Mouse (Mus musculus) hindbrain, postnatal 0 days (tissue): ENCODE data around the gene Zfp599. TPM values are rescaled to one million over a fixed set of nuclear protein-coding genes. Genes with fewer than 3 reads are reported as not detected.

ENCODE experiments used
- ATAC-seq: fragments of 200-750 bp; cut with Nextera tagmentation; 2 replicates; pipeline ENCODE4 v1.8.0; 2017; ENCODE audit warnings: mild to moderate bottlenecking, moderate TSS enrichment, moderate library complexity
- DNase-seq: peaks from one replicate; pipeline ENCODE4 v3.0.0-alpha.2; 2015; ENCODE audit warnings: low spot score
- H3K27ac ChIP-seq: fragments of 300-500 bp; sonication (generic); 2 replicates; pipeline ENCODE4 v1.5.1; 2014; ENCODE audit warnings: mild to moderate bottlenecking
- H3K27me3 ChIP-seq: fragments of 300-500 bp; sonication (generic); 2 replicates; pipeline ENCODE4 v1.6.1; 2014; ENCODE audit warnings: low read length, mixed read lengths; ENCODE audit not compliant: insufficient read depth
- H3K36me3 ChIP-seq: fragments of 300-500 bp; sonication (generic); 2 replicates; pipeline ENCODE4 v1.6.1; 2014; ENCODE audit warnings: low read length, mixed read lengths; ENCODE audit not compliant: insufficient read depth
- H3K4me1 ChIP-seq: fragments of 300-500 bp; sonication (generic); 2 replicates; pipeline ENCODE4 v1.6.1; 2014; ENCODE audit warnings: antibody characterized with exemption, low read length, mixed read lengths; ENCODE audit not compliant: insufficient read depth
- H3K4me2 ChIP-seq: fragments of 300-500 bp; sonication (generic); 2 replicates; pipeline ENCODE4 v1.6.1; 2014; ENCODE audit warnings: low read depth, mild to moderate bottlenecking, low read length, moderate library complexity, mixed read lengths
- H3K4me3 ChIP-seq: fragments of 300-500 bp; sonication (generic); 2 replicates; pipeline ENCODE4 v1.5.1; 2014; ENCODE audit warnings: low read length
- H3K9ac ChIP-seq: fragments of 300-500 bp; sonication (generic); replicated peaks from 2 replicates; pipeline ENCODE4 v1.6.1; 2014; ENCODE audit warnings: mild to moderate bottlenecking, low read length, moderate library complexity, mixed read lengths
- H3K9me3 ChIP-seq: fragments of 300-500 bp; sonication (generic); 2 replicates; pipeline ENCODE4 v1.6.1; 2016; ENCODE audit warnings: low read length, mixed read lengths
- CTCF ChIP-seq: IDR thresholded peaks from 2 replicates; pipeline ENCODE4 v1.5.1; 2016; ENCODE audit warnings: antibody characterized with exemption, control low read depth, low read depth
- WGBS: fragments of 180-500 bp; shearing (Covaris S2); extraction: QIAGEN DNeasy Blood & Tissue Kit; methylation state at CpG from one replicate; pipeline ENCODE4 v1.1.7; 2014; 5-methylcytosine and 5-hydroxymethylcytosine counted together
- polyA plus RNA-seq: library from polyadenylated mRNA; unstranded; fragments of >200 nt; fragmentation: Nextera tagmentation; extraction: Ambion mirVana; gene quantifications from 2 replicates; pipeline ENCODE4 v1.2.1, GENCODE M21; 2015
- total RNA-seq: library from RNA; depleted of rRNA; stranded (reverse); fragments of >200 nt; gene quantifications from 2 replicates; pipeline ENCODE4 v1.2.3, GENCODE M21; 2014

Zfp599 gene
- total and polyA plus RNA-seq, 2 experiments from 2014 or later = 3.0 to 4.8 TPM

DNA sequence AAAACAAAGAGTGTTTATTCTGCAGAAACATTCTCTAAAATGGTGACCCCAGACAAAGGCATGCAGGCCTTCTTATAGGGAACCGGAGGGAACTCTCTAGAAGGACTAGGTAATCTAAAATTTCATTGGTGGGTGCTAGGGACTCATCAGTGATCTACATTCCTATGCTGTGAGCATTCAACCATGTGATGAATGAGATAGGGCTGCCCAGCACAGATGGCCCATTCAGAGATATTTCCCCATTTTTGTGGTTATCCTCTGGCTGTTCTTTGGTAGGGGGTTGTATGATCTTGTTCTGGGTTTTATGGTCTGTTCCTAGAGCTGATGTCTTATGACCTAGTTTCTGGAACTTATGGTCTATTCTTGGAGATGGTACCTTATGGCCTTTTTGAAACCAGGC is 9.2 kb upstream of the Zfp599 start:
- Histone ChIP-seq H3K27me3 (no peaks in the 10 kb centered on the region), H3K27ac (no peak overlapping the region), H3K4me3 (no peak overlapping the region), H3K4me1 (no peaks in the 10 kb centered on the region), H3K36me3 (no peaks in the 10 kb centered on the region), H3K9ac (no peak overlapping the region), H3K9me3 (no peaks in the 10 kb centered on the region), H3K4me2 (no peak overlapping the region)
- WGBS = 89% methylated on average over 1 of the region's 1 CpGs
- no peak for TF ChIP-seq CTCF
- DNase-seq = no peak
- ATAC-seq = no peak

DNA sequence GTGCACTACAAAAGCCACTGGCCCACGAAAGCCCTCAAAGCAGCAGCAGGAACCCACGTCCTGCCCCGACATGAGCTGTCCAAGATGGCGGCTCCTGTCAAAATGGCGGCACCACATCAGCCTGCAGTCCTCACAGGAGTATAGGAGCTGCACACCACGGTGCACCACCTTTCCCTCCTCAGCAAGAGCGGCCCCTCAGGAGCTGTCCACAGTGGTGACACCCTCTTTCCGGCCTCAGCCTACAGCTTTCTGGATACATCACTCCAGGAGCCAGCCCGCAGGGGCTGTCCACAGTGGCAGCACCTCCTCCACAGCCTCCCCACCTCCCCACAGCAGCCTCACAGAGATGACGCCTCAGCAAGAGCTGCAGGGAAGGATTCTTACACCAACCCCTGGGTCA is 2.9 kb upstream of the Zfp599 start:
- no peak for TF ChIP-seq CTCF
- Histone ChIP-seq H3K27ac (no peak overlapping the region), H3K27me3 (no peaks in the 10 kb centered on the region), H3K4me1 (no peaks in the 10 kb centered on the region), H3K9me3 (no peaks in the 10 kb centered on the region), H3K4me2 (no peak overlapping the region), H3K4me3 (no peak overlapping the region), H3K9ac (no peak overlapping the region), H3K36me3 (no peaks in the 10 kb centered on the region)
- no peak for ATAC-seq
- 91% methylated on average over 10 of the region's 10 CpGs for WGBS
- no peak for DNase-seq

DNA sequence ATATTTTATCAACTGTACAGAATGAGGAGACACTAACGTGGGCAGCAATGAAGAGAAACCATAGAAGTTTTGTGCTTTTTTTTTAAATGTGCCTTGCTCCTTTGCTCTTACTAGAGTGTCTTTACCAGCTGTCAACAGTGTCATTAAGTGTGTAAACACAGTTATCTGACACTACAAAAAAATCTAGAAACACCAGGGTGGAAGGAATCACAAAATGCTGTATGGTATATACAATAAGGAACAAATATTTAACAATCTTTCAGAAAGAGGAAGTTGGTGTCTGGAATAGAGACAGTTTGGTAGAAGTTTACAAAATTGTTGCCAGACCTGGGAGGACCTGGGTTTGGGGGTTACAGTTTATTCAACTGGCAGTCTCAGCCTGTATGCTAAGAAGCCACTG is 1.9 kb upstream of the Zfp599 start:
- no peak overlapping the region for H3K4me3 ChIP-seq
- no peak for DNase-seq
- no peak for ATAC-seq
- H3K4me2 ChIP-seq = no peak overlapping the region
- 98% methylated on average over 1 of the region's 1 CpGs for WGBS
- no peaks in the 10 kb centered on the region for H3K9me3 ChIP-seq
- H3K27me3 ChIP-seq = no peaks in the 10 kb centered on the region
- no peak overlapping the region for H3K27ac ChIP-seq
- no peaks in the 10 kb centered on the region for H3K36me3 ChIP-seq
- no peak overlapping the region for H3K9ac ChIP-seq
- H3K4me1 ChIP-seq = no peaks in the 10 kb centered on the region
- TF ChIP-seq CTCF = no peak

DNA sequence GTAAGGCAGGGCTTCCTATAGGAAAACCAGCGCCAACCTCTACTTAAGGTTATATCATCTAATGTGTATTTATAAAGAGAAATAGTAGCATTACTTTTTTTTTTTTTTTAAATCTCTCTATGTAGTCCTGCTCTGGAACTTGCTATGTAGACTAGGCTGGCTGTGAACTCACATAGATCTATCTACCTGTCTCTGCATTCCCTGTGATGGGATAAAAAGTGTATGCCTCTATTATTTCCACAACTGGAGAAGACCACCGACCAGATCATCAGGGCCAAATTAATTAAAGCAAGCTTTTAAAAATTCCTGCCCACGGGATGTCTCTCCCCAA is 362 bp upstream of the Zfp599 start:
- peaks cover 3% of the 10 kb centered on the region; the same call in 1 of the 2 replicates for H3K9me3 ChIP-seq
- H3K4me2 ChIP-seq = peak overlapping the region; percentile 74
- H3K4me3 ChIP-seq = peak overlapping the region; percentile 60
- H3K4me1 ChIP-seq = no peaks in the 10 kb centered on the region
- no peaks in the 10 kb centered on the region for H3K27me3 ChIP-seq
- H3K27ac ChIP-seq = no peak overlapping the region
- no peak for ATAC-seq
- DNase-seq = no peak
- WGBS = 23% methylated on average over 3 of the region's 3 CpGs
- TF ChIP-seq CTCF = no peak
- no peaks in the 10 kb centered on the region for H3K36me3 ChIP-seq
- H3K9ac ChIP-seq = peak overlapping the region; percentile 67; the same call in 1 of the 2 replicates

DNA sequence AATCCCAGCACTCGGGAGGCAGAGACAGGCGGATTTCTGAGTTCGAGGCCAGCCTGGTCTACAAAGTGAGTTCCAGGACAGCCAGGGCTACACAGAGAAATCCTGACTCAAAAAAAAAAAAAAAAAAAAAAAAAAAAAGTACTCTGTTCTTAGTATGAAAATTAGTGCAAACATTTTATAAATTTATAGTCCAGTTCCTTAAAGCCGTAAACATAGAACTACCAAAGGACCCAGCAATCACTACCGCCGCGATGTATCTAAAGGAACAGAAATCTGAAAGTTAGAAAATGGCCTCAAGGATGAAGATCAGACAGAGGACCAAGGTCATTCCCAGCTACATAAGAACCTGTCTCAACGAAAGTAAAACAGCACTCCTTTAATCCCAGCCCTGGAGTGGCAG is 911 bp downstream of the Zfp599 start:
- Histone ChIP-seq H3K4me3 (peak overlapping the region; percentile 60), H3K36me3 (no peaks in the 10 kb centered on the region), H3K4me1 (no peaks in the 10 kb centered on the region), H3K27ac (0 out of 2 replicates have a peak overlapping the region, but pooled peaks have one; percentile 32), H3K27me3 (no peaks in the 10 kb centered on the region), H3K9me3 (peaks cover 4% of the 10 kb centered on the region; the same call in 1 of the 2 replicates), H3K4me2 (peak overlapping the region; percentile 74), H3K9ac (peak overlapping the region; percentile 67; the same call in 1 of the 2 replicates)
- DNase-seq (no peak), ATAC-seq (no peak)
- no peak for TF ChIP-seq CTCF
- 80% methylated on average over 8 of the region's 8 CpGs for WGBS

DNA sequence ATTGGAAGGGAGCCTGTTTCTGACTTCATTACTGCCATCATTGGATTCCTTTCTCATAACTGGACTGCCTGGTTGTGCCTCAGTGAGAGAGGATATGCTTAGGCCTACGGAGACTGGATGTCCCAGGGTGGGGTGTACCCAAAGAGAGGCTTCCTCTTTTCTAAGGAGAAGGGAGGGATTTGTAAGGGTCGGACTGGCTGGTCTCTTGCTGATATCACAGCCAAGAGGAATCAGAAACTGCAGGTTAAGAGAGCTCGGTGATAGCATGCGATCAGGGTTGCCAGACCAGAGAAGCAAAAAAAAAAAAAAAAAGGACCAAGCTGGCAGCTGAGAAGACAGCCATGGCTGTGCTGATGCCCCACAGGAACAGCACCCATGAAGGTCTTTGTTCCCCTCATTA is 3.1 kb downstream of the Zfp599 start:
- Histone ChIP-seq H3K27me3 (no peaks in the 10 kb centered on the region), H3K9me3 (peaks cover 4% of the 10 kb centered on the region; the same call in 1 of the 2 replicates), H3K4me1 (no peaks in the 10 kb centered on the region), H3K36me3 (peaks cover 14% of the 10 kb centered on the region), H3K9ac (no peak overlapping the region), H3K4me2 (no peak overlapping the region), H3K4me3 (no peak overlapping the region), H3K27ac (no peak overlapping the region)
- ATAC-seq (no peak), DNase-seq (no peak)
- WGBS = 93% methylated on average over 4 of the region's 4 CpGs
- no peak for TF ChIP-seq CTCF

DNA sequence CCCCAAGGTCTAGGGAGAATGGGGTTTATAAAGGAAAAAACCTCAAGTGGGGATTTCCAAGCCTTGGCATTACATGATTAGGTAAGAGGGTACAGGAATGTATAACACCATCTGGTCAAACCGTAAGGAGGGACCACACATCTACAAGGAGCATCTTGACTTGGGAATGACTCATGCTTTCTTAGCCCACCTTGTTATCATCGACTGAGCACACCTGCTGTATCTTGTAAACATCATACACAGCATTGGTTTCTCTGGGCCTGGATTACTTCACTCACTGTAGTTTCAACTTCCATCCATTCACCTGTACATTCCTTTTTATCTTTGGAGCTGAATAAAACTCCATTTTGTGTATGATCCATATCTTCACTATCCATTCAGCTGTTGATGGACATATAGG is 15.5 kb downstream of the Zfp599 start:
- Histone ChIP-seq H3K9ac (no peak overlapping the region), H3K4me2 (no peak overlapping the region), H3K36me3 (peaks cover 31% of the 10 kb centered on the region), H3K27ac (no peak overlapping the region), H3K27me3 (no peaks in the 10 kb centered on the region), H3K9me3 (peaks cover 22% of the 10 kb centered on the region; the same call in 1 of the 2 replicates), H3K4me1 (no peaks in the 10 kb centered on the region), H3K4me3 (no peak overlapping the region)
- no peak for ATAC-seq
- 87% methylated on average over 2 of the region's 2 CpGs for WGBS
- TF ChIP-seq CTCF = no peak
- DNase-seq = no peak
